Mouse (Mus musculus) T-cell, adult 2 months (primary cell): ENCODE results near the gene Dppa3.
"Not testable (repeated sequence)": the region's sequence is repeated elsewhere in the genome, so short reads cannot be mapped to it uniquely, and the experiment has no call there.

ENCODE experiments used
- DNase-seq: peaks from one replicate; pipeline ENCODE4 v3.0.0; 2022; ENCODE audit warnings: low spot score

The Dppa3 gene

GRCm38 (mm10) chr6:122612426-122612825, 13.8 kb upstream of the Dppa3 start:
- no peak for DNase-seq

- DNase-seq = peak; percentile 26
Measured at GRCm38 (mm10) chr6:122614047-122614446, 12.2 kb upstream of the Dppa3 start.

- DNase-seq = no peak
Measured at GRCm38 (mm10) chr6:122616022-122616421, 10.2 kb upstream of the Dppa3 start.

- DNase-seq = no peak
Measured at GRCm38 (mm10) chr6:122621066-122621465, 5.1 kb upstream of the Dppa3 start.

DNA sequence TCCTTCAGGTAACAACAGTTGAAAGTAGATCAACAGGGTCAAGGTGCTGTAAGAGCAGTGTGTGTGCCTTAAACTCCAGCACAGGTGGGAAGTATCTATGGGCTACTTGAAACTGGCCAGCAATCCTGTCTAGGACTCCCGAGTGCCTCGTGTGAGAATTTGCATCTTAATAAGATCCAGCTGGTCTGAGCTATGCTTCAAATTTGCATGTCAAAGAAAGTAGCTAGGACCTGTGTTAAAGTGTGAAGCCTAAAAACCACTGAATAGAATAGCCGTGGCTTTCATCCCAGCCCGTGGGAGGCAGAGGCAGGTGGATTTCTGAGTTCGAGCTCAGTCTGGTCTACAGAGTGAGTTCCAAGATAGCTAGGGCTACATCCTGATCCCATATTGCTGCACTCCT, 1.7 kb upstream of the Dppa3 start:
- no peak for DNase-seq

GRCm38 (mm10) chr6:122625156-122625555, 1.1 kb upstream of the Dppa3 start:
- no peak for DNase-seq

DNA sequence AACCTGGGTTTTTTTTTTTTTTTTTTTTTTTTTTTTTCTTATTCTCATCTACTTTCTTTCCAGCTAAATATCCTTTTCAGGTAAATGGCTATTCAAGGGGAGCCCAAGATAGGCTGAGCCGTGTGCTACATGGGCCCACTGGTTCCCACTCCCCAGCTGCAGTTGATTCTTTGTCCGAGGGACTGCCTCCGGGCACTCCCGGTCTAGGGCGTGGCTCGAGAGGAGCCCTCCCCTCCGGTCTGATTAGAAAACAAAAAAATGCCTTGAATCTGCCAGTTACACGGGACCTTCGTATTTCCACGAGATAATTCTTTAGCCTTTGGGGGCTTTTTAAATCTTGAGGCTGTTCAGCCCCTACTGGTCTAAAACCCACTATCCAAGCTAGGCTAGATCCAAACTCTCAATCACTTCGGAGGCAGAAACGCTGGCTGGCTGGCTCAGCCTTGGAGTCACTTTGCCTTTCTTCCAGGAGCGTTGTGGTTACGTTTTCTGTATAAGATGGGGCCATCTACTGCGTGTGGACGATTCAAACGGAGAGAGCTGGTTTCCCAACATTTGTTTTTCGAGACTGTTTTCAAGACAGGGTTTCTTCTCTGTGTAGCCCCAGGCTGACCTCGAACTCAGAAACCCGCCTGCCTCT, 1.4 kb downstream of the Dppa3 start:
- no peak for DNase-seq

GRCm38 (mm10) chr6:122633411-122633810, 7.2 kb downstream of the Dppa3 start:
- no peak for DNase-seq

GRCm38 (mm10) chr6:122635315-122635714, 9.1 kb downstream of the Dppa3 start:
- no peak for DNase-seq

DNA sequence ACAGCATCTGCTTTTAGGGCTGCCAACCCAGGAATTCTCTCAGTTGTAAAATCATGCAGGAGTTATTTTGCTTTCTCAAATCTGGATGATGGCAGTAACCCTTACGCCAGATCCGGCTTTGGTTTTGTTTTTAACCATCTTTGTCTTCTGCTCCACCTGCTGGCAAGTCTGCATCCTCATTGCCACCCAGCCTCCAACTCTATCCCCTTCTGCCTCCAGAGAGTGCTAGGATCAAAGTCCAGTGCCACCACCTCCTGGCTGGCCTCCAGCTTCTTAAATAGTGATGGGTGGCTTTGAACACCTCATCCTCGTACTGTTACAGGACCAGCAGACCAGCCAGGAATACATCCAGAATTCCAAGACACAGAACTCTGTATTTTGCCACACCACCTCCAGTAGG, 10.5 kb downstream of the Dppa3 start:
- no peak for DNase-seq

- DNase-seq = not testable (repeated sequence)
Measured at GRCm38 (mm10) chr6:122637566-122637965, 11.4 kb downstream of the Dppa3 start.

- not testable (repeated sequence) for DNase-seq
Measured at GRCm38 (mm10) chr6:122644196-122644595, 18.0 kb downstream of the Dppa3 start.

GRCm38 (mm10) chr6:122649903-122650302, 23.7 kb downstream of the Dppa3 start:
- no peak for DNase-seq

DNA sequence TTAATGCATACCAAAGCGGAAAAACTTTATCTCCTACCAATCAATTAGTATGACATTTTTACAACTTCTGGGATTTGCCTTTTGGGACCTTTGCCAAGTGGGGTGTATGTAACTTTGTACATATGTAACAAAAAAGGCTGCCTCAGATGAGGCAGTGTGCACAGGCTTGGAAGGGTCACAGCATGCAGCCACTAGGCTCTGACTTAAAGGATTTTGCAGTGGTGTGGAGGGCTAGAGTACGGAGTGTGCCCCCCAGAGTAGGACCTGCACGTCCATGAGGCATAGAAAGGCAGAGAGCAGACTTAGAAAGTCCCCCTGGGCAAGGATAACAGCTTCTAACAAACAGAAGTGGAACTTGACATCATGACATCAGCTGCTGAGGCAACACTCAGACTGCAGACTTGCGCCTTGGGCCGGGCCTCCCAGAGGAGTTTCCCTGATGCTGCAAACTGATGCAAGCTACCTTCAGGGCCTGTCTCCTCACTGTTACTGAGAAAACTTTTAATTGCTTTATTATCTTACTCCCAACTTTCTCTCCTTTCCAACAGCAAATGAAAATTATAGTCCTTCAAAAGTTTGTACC, 24.3 kb downstream of the Dppa3 start:
- no peak for DNase-seq

GRCm38 (mm10) chr6:122654301-122654700, 28.1 kb downstream of the Dppa3 start:
- DNase-seq = no peak

DNA sequence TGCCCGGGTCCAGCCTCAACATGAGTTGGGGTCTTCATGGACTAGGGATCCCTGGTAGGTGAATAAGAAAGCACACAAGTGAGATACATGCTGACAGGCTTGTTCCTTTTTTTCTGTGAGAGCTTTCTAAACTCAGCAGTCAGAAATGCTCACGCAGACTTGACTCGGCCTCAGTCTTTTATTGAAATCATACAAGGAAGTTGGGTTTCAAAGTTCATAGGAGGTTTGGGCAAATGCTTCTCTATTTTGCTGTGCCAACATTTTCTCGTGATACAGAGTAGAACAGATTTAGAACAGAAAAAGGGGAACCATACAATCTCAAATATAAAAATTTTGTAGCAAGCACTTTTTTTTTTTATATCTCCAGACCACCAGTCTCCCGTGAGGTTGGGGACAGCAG, 31.4 kb downstream of the Dppa3 start:
- DNase-seq = no peak

- no peak for DNase-seq
Measured at GRCm38 (mm10) chr6:122659567-122659966, 33.4 kb downstream of the Dppa3 start.

GRCm38 (mm10) chr6:122660601-122661379, 34.6 kb downstream of the Dppa3 start:
- peak; percentile 35 for DNase-seq

DNA sequence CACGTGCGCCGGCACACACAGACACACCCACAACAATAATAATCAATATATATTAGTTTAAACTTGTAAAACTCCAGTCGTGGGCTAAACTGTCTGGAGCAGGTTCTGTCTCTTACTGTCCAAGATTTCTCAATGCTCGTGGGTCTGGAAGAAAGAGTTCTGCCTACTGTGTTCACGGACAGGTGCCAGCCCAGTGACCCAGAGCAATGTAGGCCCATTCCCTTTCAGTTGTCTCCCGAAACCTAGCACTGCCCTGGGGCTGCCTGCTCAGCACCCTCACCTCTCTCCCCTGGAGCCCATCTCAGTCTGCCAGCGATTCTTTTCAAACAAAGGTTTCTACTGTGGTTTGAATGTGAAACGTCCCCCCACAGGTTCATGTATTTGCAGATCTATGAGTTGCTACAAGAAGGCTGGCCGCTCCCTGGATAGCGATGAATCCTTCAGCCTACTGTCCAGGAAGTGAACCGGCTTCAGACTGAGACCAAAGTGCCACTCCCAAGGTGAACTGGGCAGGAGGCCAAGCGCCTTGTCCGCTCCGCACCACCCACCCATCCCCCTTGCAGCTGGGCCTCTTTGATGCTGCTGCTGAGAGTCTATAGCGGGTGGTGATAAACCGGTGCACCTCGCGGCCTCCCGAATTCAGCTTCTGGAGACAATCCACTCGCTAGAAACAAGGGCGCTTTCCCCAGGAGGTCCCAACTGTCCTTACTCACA, 36.5 kb downstream of the Dppa3 start:
- DNase-seq = no peak

DNA sequence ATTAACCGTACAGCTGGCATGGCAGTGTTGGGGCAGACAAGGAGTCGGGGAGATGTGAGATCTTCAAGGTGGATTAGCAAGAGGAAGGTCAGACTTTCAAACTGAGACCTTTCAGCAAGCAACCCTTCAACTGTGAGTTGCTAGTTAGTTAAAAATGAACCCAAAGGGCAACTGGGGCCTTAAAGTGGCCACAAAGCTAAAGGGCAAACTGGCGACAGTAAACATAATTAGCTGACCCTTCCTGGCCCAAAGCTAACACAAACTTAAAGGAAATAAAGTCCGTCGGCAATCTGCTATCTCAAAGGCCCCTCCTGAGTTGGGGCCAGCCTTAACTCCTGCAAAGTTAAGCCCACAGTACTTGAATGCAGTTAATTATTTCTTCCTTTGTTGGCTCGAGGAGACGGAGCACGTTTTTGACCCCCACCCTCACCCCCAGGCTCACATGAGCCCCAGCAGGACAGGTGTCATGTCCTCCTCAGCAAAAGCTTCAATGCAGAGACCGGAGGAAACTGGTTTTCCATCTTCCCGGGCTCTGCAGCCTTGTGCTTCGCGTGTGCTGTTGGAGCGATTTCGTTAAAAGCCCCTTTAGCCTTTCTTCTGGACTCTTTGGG, 37.5 kb downstream of the Dppa3 start:
- no peak for DNase-seq

GRCm38 (mm10) chr6:122665866-122666265, 39.7 kb downstream of the Dppa3 start:
- DNase-seq = no peak

- no peak for DNase-seq
Measured at GRCm38 (mm10) chr6:122667715-122668114, 41.5 kb downstream of the Dppa3 start.
